Mouse (Mus musculus) T-helper 1 cell (primary cell): ENCODE measurements around the gene Rab27a.
"Not testable (repeated sequence)": the region's sequence is repeated elsewhere in the genome, so short reads cannot be mapped to it uniquely, and the experiment has no call there.

Experiments used
- in situ Hi-C: fragments of 300-600 bp; cut with MboI, MseI; formaldehyde crosslinking; loops from one replicate; pipeline ENCODE4 v1.15.1; 2025; ENCODE audit warnings: high pct_unique_total_duplicates

Gene Rab27a

GRCm38 (mm10) chr9:73089222-73089920 lies 44.7 kb downstream of the Rab27a start:
- in situ Hi-C loops, result no loop called here

GRCm38 (mm10) chr9:73090121-73090520 lies 45.5 kb downstream of the Rab27a start:
- in situ Hi-C loops, result loop anchor here (5.0 kb wide), 2 partner anchors 48 to 118 kb away; partner anchors contain the start of genes Pigb and Rab27a

DNA sequence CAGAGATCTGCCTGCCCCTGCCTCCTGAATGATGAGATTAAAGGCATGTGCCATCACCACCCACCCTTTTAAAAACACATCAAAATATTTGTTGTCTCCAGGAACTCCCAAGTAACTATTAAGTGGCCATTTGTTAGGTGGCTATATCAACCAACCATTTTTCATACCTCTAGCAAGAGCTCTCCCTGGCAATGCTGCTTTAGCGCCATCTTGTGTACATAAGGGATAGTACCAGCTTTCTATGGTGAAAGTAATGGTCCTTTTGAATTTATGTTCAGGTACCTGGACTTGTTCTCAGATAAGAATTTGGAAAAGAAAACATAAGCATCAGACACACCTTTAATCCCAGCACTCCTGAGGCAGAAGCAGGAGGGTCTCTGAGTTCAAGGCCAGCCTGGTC lies 47.1 kb downstream of the Rab27a start:
- in situ Hi-C loops, result loop anchor here (5.0 kb wide), 2 partner anchors 49 to 119 kb away; partner anchors contain the start of genes Pigb and Rab27a

GRCm38 (mm10) chr9:73094580-73094979 lies 49.9 kb downstream of the Rab27a start:
- in situ Hi-C loops, result loop anchor here (5.0 kb wide), 2 partner anchors 52 to 122 kb away; partner anchors contain the start of genes Pigb and Rab27a

GRCm38 (mm10) chr9:73097898-73098297 lies 53.2 kb downstream of the Rab27a start:
- in situ Hi-C loops, result no loop called here

GRCm38 (mm10) chr9:73101536-73101935 lies 56.9 kb downstream of the Rab27a start, which contains the start of gene Khdc3:
Gene Khdc3, plus strand, starts transcription at chr9:73101836.
- in situ Hi-C loops, result no loop called here

DNA sequence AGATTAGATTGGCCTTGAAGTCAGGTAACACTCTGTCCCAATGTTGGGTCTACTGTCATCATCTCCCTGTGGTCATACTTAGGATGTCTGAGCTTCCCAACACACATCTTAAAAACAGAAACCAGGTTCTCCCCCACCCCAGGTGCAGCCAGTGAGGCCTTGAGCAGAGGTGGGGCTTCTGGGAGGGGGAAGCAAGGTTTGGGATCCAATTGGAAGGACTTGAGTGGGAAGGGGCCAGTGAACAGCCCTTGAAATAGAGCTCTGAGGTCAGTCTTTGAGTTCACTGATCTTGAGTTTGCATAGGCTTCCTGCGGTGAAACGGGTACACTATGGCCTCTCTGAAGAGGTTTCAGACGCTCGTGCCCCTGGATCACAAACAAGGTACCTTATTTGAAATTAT lies 57.5 kb downstream of the Rab27a start, which contains the start of gene Gm20509:
Gene Gm20509, plus strand, starts transcription at position 290 of the 400 bp plus-strand sequence.
- in situ Hi-C loops, result no loop called here

DNA sequence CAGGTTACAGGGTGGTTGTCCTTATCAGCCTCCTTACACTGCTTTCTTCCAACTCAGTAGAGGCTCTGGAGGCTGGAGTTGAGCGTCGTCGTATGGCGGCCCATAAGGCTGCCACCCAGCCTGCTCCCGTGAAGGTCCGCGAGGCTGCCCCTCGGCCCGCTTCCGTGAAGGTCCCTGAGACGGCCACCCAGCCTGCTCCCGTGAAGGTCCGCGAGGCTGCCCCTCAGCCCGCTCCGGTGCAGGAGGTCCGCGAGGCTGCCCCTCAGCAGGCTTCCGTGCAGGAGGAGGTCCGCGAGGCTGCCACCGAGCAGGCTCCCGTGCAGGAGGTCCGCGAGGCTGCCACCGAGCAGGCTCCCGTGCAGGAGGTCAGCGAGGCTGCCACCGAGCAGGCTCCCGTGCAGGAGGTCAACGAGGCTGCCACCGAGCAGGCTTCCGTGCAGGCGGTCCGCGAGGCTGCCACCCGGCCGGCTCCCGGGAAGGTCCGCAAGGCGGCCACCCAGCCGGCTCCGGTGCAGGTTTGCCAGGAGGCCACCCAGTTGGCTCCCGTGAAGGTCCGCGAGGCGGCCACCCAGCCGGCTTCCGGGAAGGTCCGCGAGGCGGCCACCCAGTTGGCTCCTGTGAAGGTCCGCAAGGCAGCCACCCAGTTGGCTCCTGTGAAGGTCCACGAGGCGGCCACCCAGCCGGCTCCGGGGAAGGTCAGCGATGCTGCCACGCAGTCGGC lies 58.7 kb downstream of the Rab27a start:
- in situ Hi-C loops, result no loop called here

- in situ Hi-C loops, result no loop called here
These were observed 59.2 kb downstream of the Rab27a start for GRCm38 (mm10) chr9:73103880-73104198.

DNA sequence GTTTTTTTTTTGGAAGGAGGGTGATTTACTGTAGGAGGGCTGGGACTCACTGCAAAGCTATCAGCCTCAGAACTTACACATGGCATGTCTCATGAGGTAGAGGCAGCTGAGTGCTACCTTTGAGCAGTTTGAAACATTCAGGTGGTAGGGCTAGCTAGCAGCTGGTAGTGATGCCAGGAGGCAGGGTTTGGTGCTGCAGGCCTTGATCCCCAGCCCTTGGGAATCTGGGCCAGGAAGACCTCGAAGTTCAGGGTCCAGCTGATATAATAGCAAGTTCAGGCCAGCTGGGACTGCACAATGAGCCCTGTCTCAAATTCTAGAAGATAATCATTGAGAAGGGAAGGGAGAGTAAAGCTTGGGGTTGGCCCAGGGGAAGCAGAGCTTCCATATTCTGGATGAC lies 60.5 kb downstream of the Rab27a start:
- in situ Hi-C loops, result no loop called here

GRCm38 (mm10) chr9:73105771-73106170 lies 61.1 kb downstream of the Rab27a start:
- in situ Hi-C loops, result no loop called here

DNA sequence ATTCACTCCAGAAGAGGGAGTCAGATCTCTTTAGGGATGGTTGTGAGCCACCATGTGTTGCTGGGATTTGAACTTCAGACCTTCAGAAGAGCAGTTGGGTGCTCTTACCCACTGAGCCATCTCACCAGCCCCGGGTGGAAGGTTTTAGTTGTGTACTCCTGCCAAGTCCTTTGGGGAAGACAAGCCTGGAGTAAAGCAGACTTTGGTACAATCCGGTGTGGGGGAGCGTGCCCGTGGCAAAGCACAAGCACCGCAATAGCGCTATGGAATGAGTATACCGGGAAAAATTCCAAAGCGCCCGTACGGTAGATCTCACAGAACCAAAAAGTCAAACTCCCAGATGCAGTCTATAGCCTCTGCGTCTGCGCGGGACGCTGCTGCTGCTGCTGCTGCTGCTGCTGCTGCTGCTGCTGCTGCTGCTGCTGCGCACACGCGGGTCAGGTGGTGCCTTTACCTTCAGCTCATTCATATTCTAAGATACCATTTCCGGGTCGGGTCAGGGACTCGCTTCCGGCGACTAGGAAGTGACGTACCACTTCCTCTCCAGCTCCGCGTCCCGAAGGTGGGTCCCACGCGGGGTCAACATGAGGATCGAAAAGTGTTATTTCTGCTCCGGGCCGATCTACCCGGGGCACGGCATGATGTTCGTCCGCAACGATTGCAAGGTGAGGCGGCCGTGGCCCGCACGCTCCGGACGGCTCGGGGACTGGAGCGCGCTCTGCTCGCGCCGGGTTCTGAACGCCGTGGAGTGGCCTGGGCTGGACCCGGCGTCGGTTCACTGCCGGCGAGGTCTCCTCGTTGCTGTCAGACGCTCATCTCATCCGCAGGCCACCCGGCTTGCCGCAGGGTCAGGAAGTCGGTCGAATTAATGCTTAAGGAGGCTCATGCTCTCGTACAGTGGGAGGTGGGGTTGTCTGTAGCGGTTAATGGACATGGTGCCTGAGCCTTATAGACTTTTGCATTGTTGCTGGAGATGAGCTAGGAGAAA lies 68.6 kb downstream of the Rab27a start, which contains the start of gene Rsl24d1:
Gene Rsl24d1, plus strand, starts transcription at position 508 of the 988 bp plus-strand sequence.
- in situ Hi-C loops, result no loop called here

- in situ Hi-C loops, result not testable (repeated sequence)
These were observed 72.0 kb downstream of the Rab27a start for GRCm38 (mm10) chr9:73116704-73117103.

- in situ Hi-C loops, result no loop called here
These were observed 73.4 kb downstream of the Rab27a start for GRCm38 (mm10) chr9:73118012-73118411.

DNA sequence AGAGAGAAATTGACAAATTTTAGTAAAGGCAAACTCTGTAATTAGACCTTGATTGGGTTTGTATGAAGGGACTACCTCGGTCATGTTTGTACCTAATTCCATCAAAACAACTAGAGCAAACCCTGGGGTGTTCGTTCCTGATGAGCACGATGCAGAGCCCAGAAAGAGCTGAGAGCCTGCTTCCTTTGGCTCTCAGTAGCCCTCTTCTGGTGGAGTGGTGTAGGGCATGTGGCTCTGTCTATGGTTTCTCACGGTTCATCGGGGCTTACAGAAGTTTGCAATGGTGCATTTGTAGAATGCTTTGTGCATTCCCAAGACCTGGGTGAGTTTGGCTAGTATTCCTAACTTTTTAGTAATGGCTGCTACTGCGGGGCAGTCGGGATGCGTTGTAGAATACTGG lies 77.1 kb downstream of the Rab27a start:
- in situ Hi-C loops, result no loop called here

DNA sequence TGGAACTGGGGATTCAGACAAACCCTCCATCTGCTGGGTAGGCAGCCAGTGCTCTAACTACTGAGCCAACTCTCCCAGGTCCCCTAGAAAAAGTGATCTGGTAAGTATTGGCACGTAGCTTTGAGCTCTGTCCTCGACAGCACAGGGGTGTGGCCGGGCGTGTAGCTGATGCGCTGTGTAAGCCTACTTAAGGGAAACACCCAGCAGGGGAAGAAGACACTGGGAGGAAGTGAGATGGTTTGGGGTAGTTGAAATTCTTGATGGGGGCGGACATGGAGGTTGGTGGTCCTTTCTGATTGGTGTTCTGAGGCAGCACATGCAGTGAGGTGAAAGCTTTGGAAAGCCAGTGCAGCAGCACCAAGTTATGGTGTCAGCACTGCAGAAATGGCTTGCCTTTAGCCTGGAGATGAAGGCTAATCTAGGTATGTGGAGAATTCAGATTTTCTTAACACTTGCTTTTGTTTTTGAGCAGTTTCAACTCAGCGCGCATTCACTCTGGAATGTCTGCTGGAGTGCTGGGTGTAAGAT lies 80.5 kb downstream of the Rab27a start:
- in situ Hi-C loops, result no loop called here

DNA sequence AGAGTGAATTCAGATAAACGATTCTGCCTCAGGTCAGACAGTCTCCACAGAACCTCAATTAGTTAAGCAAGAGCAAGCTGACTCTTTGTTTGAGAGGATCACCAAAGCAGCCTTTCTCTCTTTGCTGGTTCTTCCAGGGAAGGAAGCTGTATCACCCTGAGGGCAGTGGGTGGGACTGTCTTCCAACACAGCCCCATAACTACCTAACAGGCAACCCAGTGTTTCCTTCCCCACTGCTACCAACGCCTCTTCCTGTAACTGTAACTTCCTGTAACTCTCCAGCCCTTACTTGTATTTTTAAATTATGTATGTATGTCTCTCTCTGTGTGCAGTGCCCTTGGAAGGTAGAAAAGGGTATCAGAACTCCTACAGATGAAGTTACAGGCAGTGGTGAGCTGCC lies 82.8 kb downstream of the Rab27a start:
- in situ Hi-C loops, result no loop called here

- in situ Hi-C loops, result no loop called here
These were observed 85.2 kb downstream of the Rab27a start for GRCm38 (mm10) chr9:73129875-73130274.

DNA sequence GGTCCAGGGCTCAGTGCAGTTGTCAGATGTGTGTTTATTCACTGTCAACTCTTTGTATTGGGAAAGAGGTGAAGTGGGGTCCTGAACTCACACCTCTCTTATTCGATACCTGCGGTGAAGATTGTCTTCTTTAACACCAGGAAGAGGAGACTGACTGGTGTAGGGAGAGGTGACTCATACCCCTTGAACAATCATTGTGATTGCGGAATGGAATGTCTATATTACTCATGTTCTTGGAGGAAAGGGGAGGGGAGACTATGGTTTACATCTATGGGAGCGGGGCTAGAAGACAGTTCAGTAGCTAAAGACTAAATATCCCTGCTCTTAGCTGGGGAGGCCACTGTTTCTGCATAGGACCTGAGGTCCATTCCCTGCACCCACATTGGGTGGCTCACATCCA lies 85.9 kb downstream of the Rab27a start:
- in situ Hi-C loops, result no loop called here

DNA sequence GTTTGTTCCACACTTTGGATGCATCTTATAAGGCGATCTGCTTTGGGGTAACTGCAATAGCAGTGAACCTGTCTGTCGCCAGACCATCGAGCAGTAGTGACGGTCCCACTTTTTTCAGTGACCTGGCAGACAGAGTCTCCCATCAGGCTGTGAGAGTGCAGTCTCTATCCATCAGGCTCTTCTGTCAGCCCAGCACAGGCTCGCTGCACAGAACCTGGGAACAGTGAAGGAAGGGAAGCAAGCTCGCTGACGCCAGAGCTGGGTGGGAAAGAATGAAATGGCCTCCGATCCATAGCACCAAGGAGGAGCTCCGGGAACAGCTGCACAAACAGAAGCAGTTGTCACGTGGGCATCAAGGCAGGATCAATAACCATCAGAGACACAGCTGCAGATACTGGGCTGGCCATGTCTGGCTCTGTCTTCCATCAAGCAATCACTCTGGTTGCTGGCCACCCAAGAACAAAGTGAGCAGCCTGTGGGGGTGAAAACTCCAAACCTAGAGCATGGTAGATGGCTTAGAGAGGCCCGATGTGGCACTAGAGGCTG lies 92.8 kb downstream of the Rab27a start:
- in situ Hi-C loops, result no loop called here
